ENCODE assay signal across 18 mouse cellular contexts in genomic region chr11:5614453-5614852, GRCm38 (mm10). TPM values are rescaled to one million over a fixed set of nuclear protein-coding genes. Genes with fewer than 3 reads are reported as not detected.
DNase-seq lines count a peak whose midpoint lies in the region; ATAC-seq lines count a peak whose summit lies in the region.
"Had no signal": no experiment of that assay in that cellular context is flagged by ENCODE, and none has a peak within 500 bp of the region (broad histone marks: within the 10 kb centered on the region; RNA-seq: fewer than 3 reads in every experiment).

No protein-coding gene starts in this region.

- H3K27ac ChIP-seq in forebrain, embryonic 14.5 days (ENCODE audit: low read depth, low read length), result no peak overlapping the region
- no peak overlapping the region for H3K27ac ChIP-seq in forebrain, embryonic 11.5 days (ENCODE audit: low read depth, low read length)
- H3K27ac ChIP-seq in hindbrain, embryonic 14.5 days, result no peak overlapping the region
- H3K27ac ChIP-seq in hindbrain, embryonic 10.5 days, result no peak overlapping the region
- H3K27ac ChIP-seq: left cerebral cortex, adult 2 months; neural tube, embryonic 13.5 days had no signal

- ATAC-seq in forebrain, embryonic 14.5 days, result peak; percentile 40; the same call in 1 of the 2 replicates
- no peak for ATAC-seq in forebrain, embryonic 11.5 days (replicated peaks; ENCODE audit: low FRiP score)
- no peak for ATAC-seq in hindbrain, embryonic 14.5 days (ENCODE audit: low FRiP score)
- no peak for ATAC-seq in inflammation-experienced regulatory T-cells, adult 6 months
- ATAC-seq: midbrain, embryonic 16.5 days had no signal

- peak; percentile 76 for DNase-seq in forebrain, embryonic 14.5 days (ENCODE audit: low spot score)
- DNase-seq in forebrain, embryonic 11.5 days (ENCODE audit: low spot score), result no peak
- peak; percentile 64 for DNase-seq in hindbrain, embryonic 14.5 days (ENCODE audit: low spot score)
- DNase-seq in hindbrain, embryonic 10.5 days (ENCODE audit: low spot score), result no peak
- DNase-seq in lung, postnatal 14 days, result peak; percentile 22
- DNase-seq in lung, postnatal 4 days, result no peak
- DNase-seq in layer of hippocampus, adult 9-10 months (ENCODE audit: low spot score), result peak; percentile 7
- DNase-seq: adrenal gland, postnatal 14 days; B cell, adult 2 months; lung, postnatal 36 days; thymus, adult 2 months had no signal

- H3K4me2 ChIP-seq in forebrain, embryonic 14.5 days (ENCODE audit: low read length), result no peak overlapping the region
- H3K4me2 ChIP-seq in forebrain, embryonic 11.5 days (ENCODE audit: low read depth, low read length, severe bottlenecking), result no peak overlapping the region
- H3K4me2 ChIP-seq in hindbrain, embryonic 14.5 days (replicated peaks), result no peak overlapping the region
- H3K4me2 ChIP-seq: liver, embryonic 11.5 days; neural tube, embryonic 13.5 days had no signal

- 63% methylated on average over 3 of the region's 3 CpGs for WGBS in forebrain, embryonic 14.5 days
- 88% methylated on average over 3 of the region's 3 CpGs for WGBS in forebrain, embryonic 11.5 days
- WGBS in hindbrain, embryonic 14.5 days, result 66% methylated on average over 3 of the region's 3 CpGs
- 89% methylated on average over 3 of the region's 3 CpGs for WGBS in hindbrain, embryonic 10.5 days

- H3K9ac ChIP-seq in forebrain, embryonic 14.5 days (ENCODE audit: low read length), result no peak overlapping the region
- no peak overlapping the region for H3K9ac ChIP-seq in forebrain, embryonic 11.5 days (ENCODE audit: low read length)
- H3K9ac ChIP-seq in hindbrain, embryonic 14.5 days, result no peak overlapping the region
- H3K9ac ChIP-seq: neural tube, embryonic 13.5 days had no signal

- no peaks in the 10 kb centered on the region for H3K27me3 ChIP-seq in forebrain, embryonic 14.5 days (replicated peaks; ENCODE audit: control insufficient read depth, insufficient read depth, low read length)
- no peaks in the 10 kb centered on the region for H3K27me3 ChIP-seq in forebrain, embryonic 11.5 days (ENCODE audit: control insufficient read depth, insufficient read depth, low read length)
- H3K27me3 ChIP-seq in hindbrain, embryonic 14.5 days (ENCODE audit: control insufficient read depth, insufficient read depth, low read length), result no peaks in the 10 kb centered on the region
- H3K27me3 ChIP-seq in hindbrain, embryonic 10.5 days (ENCODE audit: insufficient read depth, poor library complexity, severe bottlenecking), result no peaks in the 10 kb centered on the region
- H3K27me3 ChIP-seq: neural tube, embryonic 13.5 days had no signal

- no peaks in the 10 kb centered on the region; the same call in 1 of the 2 replicates for H3K9me3 ChIP-seq in forebrain, embryonic 14.5 days (replicated peaks; ENCODE audit: control insufficient read depth, low read length)
- peaks cover 4% of the 10 kb centered on the region; the same call in 1 of the 2 replicates for H3K9me3 ChIP-seq in forebrain, embryonic 11.5 days (ENCODE audit: control insufficient read depth, low read length)
- H3K9me3 ChIP-seq in hindbrain, embryonic 14.5 days (ENCODE audit: control insufficient read depth, low read length), result peaks cover 7% of the 10 kb centered on the region; the same call in 1 of the 2 replicates
- peaks cover 9% of the 10 kb centered on the region; the same call in 1 of the 2 replicates for H3K9me3 ChIP-seq in hindbrain, embryonic 10.5 days

- H3K36me3 ChIP-seq in forebrain, embryonic 14.5 days (ENCODE audit: control insufficient read depth, insufficient read depth, low read length), result no peaks in the 10 kb centered on the region
- no peaks in the 10 kb centered on the region for H3K36me3 ChIP-seq in forebrain, embryonic 11.5 days (ENCODE audit: control insufficient read depth, insufficient read depth, low read length)
- no peaks in the 10 kb centered on the region for H3K36me3 ChIP-seq in hindbrain, embryonic 14.5 days (replicated peaks; ENCODE audit: control insufficient read depth, insufficient read depth)
- no peaks in the 10 kb centered on the region for H3K36me3 ChIP-seq in hindbrain, embryonic 10.5 days
- H3K36me3 ChIP-seq: neural tube, embryonic 13.5 days had no signal

- H3K4me3 ChIP-seq in forebrain, embryonic 14.5 days (ENCODE audit: low read depth, low read length), result no peak overlapping the region
- no peak overlapping the region for H3K4me3 ChIP-seq in forebrain, embryonic 11.5 days (ENCODE audit: low read depth, low read length)
- no peak overlapping the region for H3K4me3 ChIP-seq in hindbrain, embryonic 14.5 days (replicated peaks; ENCODE audit: low read length)
- H3K4me3 ChIP-seq in hindbrain, embryonic 10.5 days, result no peak overlapping the region
- H3K4me3 ChIP-seq: left cerebral cortex, adult 2 months; neural tube, embryonic 13.5 days had no signal

- peaks cover 6% of the 10 kb centered on the region; the same call in 1 of the 2 replicates for H3K4me1 ChIP-seq in forebrain, embryonic 14.5 days (ENCODE audit: control insufficient read depth, insufficient read depth, low read length)
- no peaks in the 10 kb centered on the region for H3K4me1 ChIP-seq in forebrain, embryonic 11.5 days (replicated peaks; ENCODE audit: control insufficient read depth, insufficient read depth, low read length)
- no peaks in the 10 kb centered on the region for H3K4me1 ChIP-seq in hindbrain, embryonic 14.5 days (replicated peaks; ENCODE audit: control insufficient read depth, insufficient read depth, low read length)
- peaks cover 4% of the 10 kb centered on the region; the same call in 1 of the 2 replicates for H3K4me1 ChIP-seq in hindbrain, embryonic 10.5 days (replicated peaks)

RNA-seq across cellular contexts. Expression of gene Ankrd36, which starts 45.0 kb away (rescaled TPM):
- polyA plus RNA-seq in forebrain, embryonic 14.5 days (2014; fragmentation: Nextera tagmentation; extraction: Ambion mirVana), result not detected in 2 replicates
- polyA plus RNA-seq in forebrain, embryonic 11.5 days (2014; fragmentation: Nextera tagmentation; extraction: Ambion mirVana), result not detected in 2 replicates
- not detected in 2 replicates for polyA plus RNA-seq in hindbrain, embryonic 14.5 days (2014; fragmentation: Nextera tagmentation; extraction: Ambion mirVana)
- not detected in 2 replicates for polyA plus RNA-seq in hindbrain, embryonic 10.5 days (2016; fragmentation: Nextera tagmentation; extraction: Ambion mirVana)
- not detected for polyA plus RNA-seq in inflammation-experienced regulatory T-cells, adult 6 months (2017; shearing (Covaris generic))
- polyA plus RNA-seq: cortical plate, adult 2 months; kidney, embryonic 14.5 days; midbrain, embryonic 16.5 days; neural tube, embryonic 13.5 days; thymus, adult 2 months had no signal

Comparison
In these comparisons a context has a peak if more than half of its experiments do, and no peak if none do; other contexts are left out.
1. DNase-seq: peak in forebrain, embryonic 14.5 days (single experiment), hindbrain, embryonic 14.5 days (single experiment), lung, postnatal 14 days (single experiment) and layer of hippocampus, adult 9-10 months (single experiment); none in forebrain, embryonic 11.5 days (single experiment), hindbrain, embryonic 10.5 days (single experiment) and lung, postnatal 4 days (0 of 2).